Mouse (Mus musculus) liver, embryonic 12.5 days (tissue): Measurements from ENCODE around the gene Phospho2. TPM values are rescaled to one million over a fixed set of nuclear protein-coding genes. Genes with fewer than 3 reads are reported as not detected.
A peak's percentile ranks its signal among the peaks of the same experiment; 100 is the strongest.
"Not testable (repeated sequence)": the region's sequence is repeated elsewhere in the genome, so short reads cannot be mapped to it uniquely, and the experiment has no call there.

ENCODE experiments used
- ATAC-seq: fragments of 200-750 bp; cut with Nextera tagmentation; 2 replicates; pipeline ENCODE4 v1.8.0; 2017; ENCODE audit warnings: moderate number of reproducible peaks, mild to moderate bottlenecking, moderate library complexity
- H3K27ac ChIP-seq: fragments of 300-500 bp; sonication (generic); 2 replicates; pipeline ENCODE4 v1.5.1; 2016; ENCODE audit warnings: mild to moderate bottlenecking
- H3K27me3 ChIP-seq: fragments of 300-500 bp; sonication (generic); replicated peaks from 2 replicates; pipeline ENCODE4 v1.6.1; 2016; ENCODE audit warnings: mild to moderate bottlenecking, moderate library complexity
- H3K36me3 ChIP-seq: fragments of 300-500 bp; sonication (generic); 2 replicates; pipeline ENCODE4 v1.6.1; 2016; ENCODE audit warnings: mild to moderate bottlenecking, moderate library complexity
- H3K4me1 ChIP-seq: fragments of 300-500 bp; sonication (generic); 2 replicates; pipeline ENCODE4 v1.6.1; 2016
- H3K4me2 ChIP-seq: fragments of 300-500 bp; sonication (generic); 2 replicates; pipeline ENCODE4 v1.6.1; 2016; ENCODE audit warnings: mild to moderate bottlenecking, moderate library complexity
- H3K4me3 ChIP-seq: fragments of 300-500 bp; sonication (generic); 2 replicates; pipeline ENCODE4 v1.5.1; 2016; ENCODE audit warnings: mild to moderate bottlenecking, moderate library complexity
- H3K9ac ChIP-seq: fragments of 300-500 bp; sonication (generic); 2 replicates; pipeline ENCODE4 v1.6.1; 2016; ENCODE audit warnings: mild to moderate bottlenecking, moderate library complexity
- H3K9me3 ChIP-seq: fragments of 300-500 bp; sonication (generic); replicated peaks from 2 replicates; pipeline ENCODE4 v1.6.1; 2016; ENCODE audit warnings: mild to moderate bottlenecking, moderate library complexity
- WGBS: fragments of 180-500 bp; shearing (Covaris S2); methylation state at CpG from one replicate; pipeline ENCODE4 v1.1.7; 2016; ENCODE audit not compliant: insufficient replicate concordance; 5-methylcytosine and 5-hydroxymethylcytosine counted together
- polyA plus RNA-seq: library from polyadenylated mRNA; unstranded; fragments of >200 nt; fragmentation: Nextera tagmentation; extraction: Ambion mirVana; gene quantifications from 2 replicates; pipeline ENCODE4 v1.2.1, GENCODE M21; 2016

Gene Phospho2
- polyA plus RNA-seq, 1 experiment from 2014 or later, result 16.3 TPM

- H3K4me1 ChIP-seq, result peaks cover 33% of the 10 kb centered on the region
- H3K4me3 ChIP-seq, result 0 out of 2 replicates have a peak overlapping the region, but pooled peaks have one; percentile 15
- ATAC-seq, result no peak
- H3K9ac ChIP-seq, result peak overlapping the region; percentile 35
- H3K4me2 ChIP-seq, result peak overlapping the region; percentile 67
- H3K27ac ChIP-seq, result peak overlapping the region; percentile 16; the same call in 1 of the 2 replicates
- H3K27me3 ChIP-seq, result no peaks in the 10 kb centered on the region
- 29% methylated on average over 8 of the region's 8 CpGs for WGBS
- no peaks in the 10 kb centered on the region for H3K9me3 ChIP-seq
- H3K36me3 ChIP-seq, result no peaks in the 10 kb centered on the region
Observed at GRCm38 (mm10) chr2:69803756-69804155, 14.3 kb downstream of the Phospho2 start.

DNA sequence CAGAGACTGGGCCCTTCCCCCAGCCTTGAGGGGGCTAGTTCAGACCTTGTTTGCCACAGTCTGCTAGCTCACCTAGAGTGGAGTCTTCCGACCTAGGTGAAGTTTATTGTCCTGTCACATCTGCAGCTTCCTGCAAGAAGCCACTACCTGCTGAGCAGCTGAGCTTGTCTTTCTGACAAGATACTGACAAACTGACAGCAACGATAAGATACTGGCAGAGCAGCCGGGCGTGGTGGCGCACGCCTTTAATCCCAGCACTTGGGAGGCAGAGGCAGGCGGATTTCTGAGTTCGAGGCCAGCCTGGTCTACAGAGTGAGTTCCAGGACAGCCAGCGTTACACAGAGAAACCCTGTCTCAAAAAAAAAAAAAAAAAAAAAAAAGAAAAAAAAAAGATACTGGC is 15.2 kb downstream of the Phospho2 start:
- not testable (repeated sequence) for ATAC-seq, H3K36me3 ChIP-seq, H3K9ac ChIP-seq, H3K27me3 ChIP-seq, H3K9me3 ChIP-seq, H3K4me3 ChIP-seq
- Histone ChIP-seq H3K27ac (peak overlapping the region; percentile 51; the same call in 1 of the 2 replicates), H3K4me1 (peaks cover 33% of the 10 kb centered on the region), H3K4me2 (0 out of 2 replicates have a peak overlapping the region, but pooled peaks have one; percentile 67)
- WGBS, result 46% methylated on average over 9 of the region's 9 CpGs

DNA sequence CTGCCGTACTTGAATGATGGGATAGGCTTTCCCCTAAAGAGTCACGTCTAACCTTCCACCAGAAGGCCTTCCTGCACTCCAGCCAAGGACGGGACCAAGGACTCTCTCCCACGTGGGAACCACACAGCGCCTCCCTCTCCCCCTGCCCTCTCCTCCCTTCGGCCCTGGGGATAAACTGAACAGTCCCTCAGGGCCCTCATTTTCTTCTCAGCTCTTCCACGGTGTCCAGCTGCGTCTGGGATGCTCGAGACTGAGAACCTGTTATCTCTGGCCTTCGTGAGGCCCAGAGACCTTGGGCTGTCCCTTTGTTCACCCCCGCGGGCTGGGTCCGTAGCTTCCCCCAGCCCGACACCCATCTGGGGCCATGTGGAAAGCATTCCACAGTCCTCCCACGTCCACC is 20.7 kb downstream of the Phospho2 start:
- Histone ChIP-seq H3K4me2 (no peak overlapping the region), H3K9ac (no peak overlapping the region), H3K4me3 (no peak overlapping the region), H3K4me1 (peaks cover 24% of the 10 kb centered on the region), H3K27ac (no peak overlapping the region), H3K27me3 (no peaks in the 10 kb centered on the region), H3K36me3 (no peaks in the 10 kb centered on the region), H3K9me3 (no peaks in the 10 kb centered on the region)
- ATAC-seq, result no peak
- WGBS, result 68% methylated on average over 15 of the region's 15 CpGs

DNA sequence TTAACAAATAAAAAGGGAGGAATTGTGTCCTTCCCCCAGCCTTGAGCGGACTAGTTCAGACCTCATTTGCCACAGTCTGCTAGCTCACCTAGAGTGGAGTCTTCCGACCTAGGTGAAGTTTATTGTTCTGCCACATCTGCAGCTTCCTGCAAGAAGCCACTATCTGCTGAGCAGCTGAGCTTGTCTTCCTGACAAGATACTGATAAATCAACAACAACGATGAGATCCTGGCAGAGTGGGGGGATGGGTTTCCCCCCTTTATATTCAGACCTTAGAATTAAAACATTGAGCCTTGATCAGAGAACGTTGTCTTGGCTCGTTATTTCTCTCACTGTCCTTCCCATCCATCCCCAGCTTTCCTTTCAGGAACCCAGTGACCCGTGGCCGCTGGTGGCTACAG is 21.9 kb downstream of the Phospho2 start:
- not testable (repeated sequence) for H3K27ac ChIP-seq
- peak; percentile 47; the same call in 1 of the 2 replicates for ATAC-seq

DNA sequence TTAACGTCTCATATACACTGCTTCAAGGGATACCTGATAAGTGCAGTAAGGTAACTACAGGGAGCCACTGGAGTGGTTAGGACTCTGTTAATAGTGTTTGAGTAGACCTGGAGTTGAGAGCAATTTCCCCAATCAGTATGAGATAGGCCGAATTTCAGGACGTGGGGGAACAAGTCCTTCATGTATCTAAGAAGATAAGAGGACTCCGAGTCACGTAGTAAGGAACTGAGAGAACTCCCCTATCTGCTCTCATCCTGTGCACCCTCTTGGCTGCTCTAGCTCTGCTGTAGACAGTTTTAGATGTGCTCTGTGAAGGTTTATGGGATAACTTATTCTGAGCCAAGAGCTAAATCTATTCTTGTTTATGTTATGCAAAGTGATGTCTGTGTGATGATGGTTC is 27.2 kb downstream of the Phospho2 start:
- no peak overlapping the region for H3K4me3 ChIP-seq
- WGBS, result 13% methylated on average over 5 of the region's 5 CpGs
- H3K9me3 ChIP-seq, result no peaks in the 10 kb centered on the region
- peak overlapping the region; percentile 67 for H3K27ac ChIP-seq
- no peak overlapping the region for H3K9ac ChIP-seq
- ATAC-seq, result peak; percentile 83
- no peaks in the 10 kb centered on the region for H3K27me3 ChIP-seq
- peak overlapping the region; percentile 34 for H3K4me2 ChIP-seq
- H3K36me3 ChIP-seq, result no peaks in the 10 kb centered on the region
- H3K4me1 ChIP-seq, result peaks cover 72% of the 10 kb centered on the region

More for the DNA sequence above, 21.9 kb downstream of the Phospho2 start:
- 31% methylated on average over 7 of the region's 7 CpGs for whole genome bisulfite sequencing
- H3K9me3 ChIP-seq, H3K4me2 ChIP-seq, H3K36me3 ChIP-seq, H3K4me3 ChIP-seq, H3K9ac ChIP-seq, H3K27me3 ChIP-seq: not testable (repeated sequence)
- peaks cover 35% of the 10 kb centered on the region for H3K4me1 ChIP-seq

- Histone ChIP-seq H3K4me3 (no peak overlapping the region), H3K27ac (peak overlapping the region; percentile 85), H3K4me2 (peak overlapping the region; percentile 46), H3K9ac (peak overlapping the region; percentile 31; the same call in 1 of the 2 replicates), H3K27me3 (no peaks in the 10 kb centered on the region), H3K9me3 (no peaks in the 10 kb centered on the region), H3K4me1 (peaks cover 75% of the 10 kb centered on the region), H3K36me3 (no peaks in the 10 kb centered on the region)
- WGBS, result 55% methylated on average over 9 of the region's 9 CpGs
- ATAC-seq, result peak; percentile 70
Observed at GRCm38 (mm10) chr2:69818350-69819085, 29.1 kb downstream of the Phospho2 start.

DNA sequence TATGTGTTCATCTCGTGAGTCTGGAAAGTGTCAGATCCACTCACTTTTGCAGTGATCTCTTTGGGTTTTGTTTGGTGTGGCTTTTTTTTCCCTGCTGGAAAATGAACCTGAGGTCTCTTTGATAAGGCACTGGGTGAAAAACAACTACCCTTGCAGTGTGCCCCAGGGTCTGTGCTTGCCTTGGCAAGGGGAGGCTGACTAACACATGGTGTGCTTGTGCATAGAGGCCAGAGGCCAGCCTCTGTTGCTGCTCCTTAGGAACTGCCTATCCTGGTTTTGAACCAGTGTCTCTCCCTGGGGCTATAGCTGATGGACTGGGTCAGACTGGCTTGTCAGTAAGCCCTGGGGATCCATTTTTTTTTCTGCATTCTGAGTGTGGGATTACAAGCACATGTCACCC is 30.8 kb downstream of the Phospho2 start:
- no peak overlapping the region for H3K4me3 ChIP-seq
- WGBS, result 57% methylated on average over 1 of the region's 1 CpGs
- H3K4me2 ChIP-seq, result 0 out of 2 replicates have a peak overlapping the region, but pooled peaks have one; percentile 10
- no peak for ATAC-seq
- no peaks in the 10 kb centered on the region for H3K27me3 ChIP-seq
- peak overlapping the region; percentile 22; the same call in 1 of the 2 replicates for H3K9ac ChIP-seq
- peaks cover 83% of the 10 kb centered on the region for H3K4me1 ChIP-seq
- H3K27ac ChIP-seq, result peak overlapping the region; percentile 76
- no peaks in the 10 kb centered on the region for H3K9me3 ChIP-seq
- H3K36me3 ChIP-seq, result peaks cover 15% of the 10 kb centered on the region

DNA sequence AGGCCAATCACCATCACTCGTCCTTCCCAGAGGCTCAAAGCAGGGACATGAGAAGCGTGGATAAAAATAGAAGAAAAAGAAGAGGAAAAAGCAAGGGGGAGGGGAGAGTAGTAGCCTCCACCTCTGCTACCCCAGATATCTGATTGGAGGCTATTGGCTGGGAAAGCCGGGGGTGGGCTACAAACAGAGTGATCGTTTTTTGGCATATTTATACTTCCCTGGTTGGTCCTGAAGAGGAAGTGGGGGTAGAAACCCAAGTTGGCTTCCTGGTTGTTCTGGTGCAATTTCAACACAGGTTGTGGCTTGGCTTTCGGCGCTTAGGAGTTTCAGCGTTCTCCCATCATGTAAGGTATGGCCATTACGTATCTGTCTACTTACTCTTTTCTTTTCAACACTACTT is 32.3 kb downstream of the Phospho2 start, which contains the start of gene Klhl23:
TSS of gene Klhl23 (plus strand) at position 234 of the 400 bp plus-strand sequence.
- H3K27ac ChIP-seq, result peak within 1 kb of the TSS; percentile 95
- H3K27me3 ChIP-seq, result no peaks in the 10 kb centered on the region
- peaks cover 80% of the 10 kb centered on the region for H3K4me1 ChIP-seq
- peak within 1 kb of the TSS; percentile 96 for H3K4me2 ChIP-seq
- peak within 1 kb of the TSS; percentile 96 for H3K4me3 ChIP-seq
- peak within 1 kb of the TSS; percentile 99 for H3K9ac ChIP-seq
- ATAC-seq, result peak; percentile 59
- H3K36me3 ChIP-seq, result peaks cover 27% of the 10 kb centered on the region
- 3% methylated on average over 8 of the region's 8 CpGs for WGBS
- H3K9me3 ChIP-seq, result no peaks in the 10 kb centered on the region

DNA sequence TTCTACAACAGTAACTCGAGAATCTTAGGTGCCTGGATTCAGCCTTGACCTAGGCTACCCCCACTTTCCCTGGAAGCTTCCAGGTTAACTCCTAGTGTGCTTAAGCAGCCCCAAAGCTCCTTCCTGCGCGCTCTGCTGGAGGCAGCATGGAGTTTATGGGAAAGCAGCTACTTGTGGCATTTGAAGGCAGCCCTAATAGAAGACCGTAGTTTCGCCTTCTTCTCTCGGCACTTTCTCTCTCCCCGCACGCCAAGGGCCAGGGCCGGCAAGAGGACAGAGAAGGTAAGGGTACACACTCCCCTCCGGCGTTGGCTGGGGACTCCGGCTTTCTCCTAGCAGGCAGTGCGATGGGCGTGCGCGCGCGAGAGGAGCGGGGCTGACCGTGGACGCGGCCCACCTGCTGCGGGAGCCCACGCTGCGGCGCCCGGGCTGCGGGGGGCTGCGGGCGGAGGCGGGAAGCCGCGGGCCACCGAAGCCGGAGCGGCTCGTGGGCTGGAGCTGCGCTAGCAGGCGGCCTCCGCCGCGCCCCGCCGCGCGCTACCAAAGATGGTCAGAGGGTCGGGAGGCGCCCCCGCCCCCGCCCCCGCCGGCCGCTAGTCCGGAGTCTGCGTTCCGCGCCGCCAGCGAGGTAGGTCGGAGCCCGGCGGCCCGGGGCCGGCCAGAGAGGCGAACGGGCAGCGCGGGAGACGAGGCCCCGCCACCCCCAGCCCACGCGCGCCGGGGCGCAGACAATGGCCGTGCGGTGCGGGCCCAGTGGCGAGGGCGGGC is 33.1 kb downstream of the Phospho2 start:
- H3K4me1 ChIP-seq, result peaks cover 75% of the 10 kb centered on the region
- under 1% methylated on average over 71 of the region's 80 CpGs for WGBS

DNA sequence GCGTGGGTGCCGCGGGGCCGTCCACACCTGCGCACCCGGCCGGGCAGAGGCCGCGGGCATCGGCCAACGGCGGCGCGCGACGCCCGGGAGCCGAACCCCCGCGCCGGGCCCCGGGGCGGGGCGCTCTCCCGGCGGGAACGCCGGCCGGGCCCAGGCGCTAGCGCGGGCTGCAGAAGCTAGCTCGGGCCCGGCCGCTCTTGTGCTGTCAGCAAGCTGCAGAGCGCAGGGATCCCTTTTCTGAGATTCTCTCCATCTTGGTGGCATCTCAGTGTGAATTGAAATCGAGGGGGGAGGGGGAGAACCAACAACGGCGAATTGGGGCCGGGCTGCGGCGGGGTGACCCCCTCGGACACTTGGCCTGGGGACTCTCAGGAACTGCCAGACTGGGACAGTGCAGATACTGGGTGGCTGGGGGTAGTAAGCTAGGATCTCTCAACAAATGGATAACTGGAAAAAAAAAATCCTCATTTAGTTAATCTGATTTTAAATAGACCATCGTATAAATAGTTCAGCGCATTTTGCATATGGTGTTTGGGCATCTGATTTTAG is 33.8 kb downstream of the Phospho2 start:
- Histone ChIP-seq H3K36me3 (peaks cover 36% of the 10 kb centered on the region), H3K4me2 (peak overlapping the region; percentile 96), H3K9ac (peak overlapping the region; percentile 99), H3K27me3 (no peaks in the 10 kb centered on the region), H3K27ac (peak overlapping the region; percentile 95), H3K4me3 (peak overlapping the region; percentile 96), H3K4me1 (peaks cover 73% of the 10 kb centered on the region), H3K9me3 (no peaks in the 10 kb centered on the region)
- peak; percentile 72 for ATAC-seq
- 2% methylated on average over 45 of the region's 45 CpGs for WGBS

More for the DNA sequence above, 33.1 kb downstream of the Phospho2 start:
- Histone ChIP-seq H3K4me3 (peak overlapping the region; percentile 96), H3K36me3 (peaks cover 32% of the 10 kb centered on the region), H3K27ac (peak overlapping the region; percentile 95), H3K9me3 (no peaks in the 10 kb centered on the region), H3K4me2 (peak overlapping the region; percentile 96), H3K27me3 (no peaks in the 10 kb centered on the region), H3K9ac (peak overlapping the region; percentile 99)
- peak; percentile 25 for ATAC-seq

DNA sequence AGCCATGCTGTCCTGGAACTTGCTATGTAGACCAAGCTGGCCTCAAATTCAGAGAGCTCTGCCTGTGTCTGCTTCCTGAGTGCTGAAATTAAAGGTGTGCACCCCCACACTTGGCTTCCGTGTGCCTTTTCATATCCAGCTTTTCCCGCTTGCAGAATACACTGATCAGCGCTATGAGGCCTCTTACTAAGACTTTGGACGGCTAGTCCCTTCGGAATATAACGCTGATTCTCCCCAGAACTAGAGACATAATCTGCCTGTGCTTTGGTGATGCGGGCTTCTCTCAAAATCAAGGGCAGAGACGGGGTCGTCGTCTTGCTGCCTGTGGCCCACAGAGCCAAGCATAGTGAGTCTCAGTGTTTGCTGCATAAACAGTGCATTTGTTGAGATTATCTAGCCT is 36.5 kb downstream of the Phospho2 start:
- no peak overlapping the region for H3K4me2 ChIP-seq
- H3K4me1 ChIP-seq, result peaks cover 69% of the 10 kb centered on the region
- 90% methylated on average over 10 of the region's 10 CpGs for WGBS
- no peaks in the 10 kb centered on the region for H3K27me3 ChIP-seq
- H3K9me3 ChIP-seq, result no peaks in the 10 kb centered on the region
- no peak overlapping the region for H3K4me3 ChIP-seq
- peaks cover 62% of the 10 kb centered on the region for H3K36me3 ChIP-seq
- no peak overlapping the region for H3K9ac ChIP-seq
- no peak for ATAC-seq
- H3K27ac ChIP-seq, result no peak overlapping the region
